Mouse (Mus musculus) forebrain, embryonic 15.5 days (tissue): Measurements from ENCODE around the gene Myrf. TPM values are rescaled to one million over a fixed set of nuclear protein-coding genes. Genes with fewer than 3 reads are reported as not detected.

Experiments used
- ATAC-seq: fragments of 200-750 bp; cut with Nextera tagmentation; replicated peaks from 2 replicates; pipeline ENCODE4 v1.8.0; 2017; ENCODE audit warnings: mild to moderate bottlenecking, moderate TSS enrichment, moderate library complexity
- H3K27ac ChIP-seq: fragments of 300-500 bp; sonication (generic); replicated peaks from 2 replicates; pipeline ENCODE4 v1.5.1; 2015; ENCODE audit warnings: mild to moderate bottlenecking, inconsistent platforms
- H3K27me3 ChIP-seq: fragments of 300-500 bp; sonication (generic); 2 replicates; pipeline ENCODE4 v1.6.1; 2015; ENCODE audit warnings: inconsistent platforms
- H3K36me3 ChIP-seq: fragments of 300-500 bp; sonication (generic); 2 replicates; pipeline ENCODE4 v1.6.1; 2015; ENCODE audit warnings: mild to moderate bottlenecking, inconsistent platforms
- H3K4me1 ChIP-seq: fragments of 300-500 bp; sonication (generic); 2 replicates; pipeline ENCODE4 v1.6.1; 2015; ENCODE audit warnings: inconsistent platforms
- H3K4me2 ChIP-seq: fragments of 300-500 bp; sonication (generic); replicated peaks from 2 replicates; pipeline ENCODE4 v1.6.1; 2015; ENCODE audit warnings: mild to moderate bottlenecking, inconsistent platforms
- H3K4me3 ChIP-seq: fragments of 300-500 bp; sonication (generic); 2 replicates; pipeline ENCODE4 v1.5.1; 2015; ENCODE audit warnings: mild to moderate bottlenecking, inconsistent platforms
- H3K9ac ChIP-seq: fragments of 300-500 bp; sonication (generic); replicated peaks from 2 replicates; pipeline ENCODE4 v1.6.1; 2015; ENCODE audit warnings: mild to moderate bottlenecking, inconsistent platforms
- H3K9me3 ChIP-seq: fragments of 300-500 bp; sonication (generic); 2 replicates; pipeline ENCODE4 v1.6.1; 2016; ENCODE audit warnings: inconsistent platforms
- WGBS: fragments of 180-500 bp; shearing (Covaris S2); methylation state at CpG from one replicate; pipeline ENCODE4 v1.1.7; 2015; ENCODE audit warnings: mixed read lengths; 5-methylcytosine and 5-hydroxymethylcytosine counted together
- polyA plus RNA-seq: library from polyadenylated mRNA; unstranded; fragments of >200 nt; fragmentation: Nextera tagmentation; extraction: Ambion mirVana; gene quantifications from 2 replicates; pipeline ENCODE4 v1.2.1, GENCODE M21; 2015

The Myrf gene
- 0.18 and 0.26 TPM in 2 replicates for polyA plus RNA-seq

- H3K4me2 ChIP-seq = peak within 1 kb of the TSS; percentile 58
- peak; percentile 77 for ATAC-seq
- peaks cover 17% of the 10 kb centered on the region for H3K27me3 ChIP-seq
- 8% methylated on average over 43 of the region's 43 CpGs for WGBS
- H3K9ac ChIP-seq = peak within 1 kb of the TSS; percentile 36
- H3K9me3 ChIP-seq = no peaks in the 10 kb centered on the region
- H3K4me1 ChIP-seq = peaks cover 9% of the 10 kb centered on the region; the same call in 1 of the 2 replicates
- H3K4me3 ChIP-seq = peak within 1 kb of the TSS; percentile 40
- H3K36me3 ChIP-seq = no peaks in the 10 kb centered on the region
- H3K27ac ChIP-seq = no peak within 1 kb of the TSS
Observed at GRCm38 (mm10) chr19:10240654-10241305, at the start of gene Myrf. Gene Myrf (minus strand): TSS chr19:10240748.

GRCm38 (mm10) chr19:10289609-10290150 is 49.1 kb upstream of the Myrf start:
- H3K27ac ChIP-seq = no peak overlapping the region
- ATAC-seq = no peak
- no peak overlapping the region for H3K4me2 ChIP-seq
- H3K27me3 ChIP-seq = no peaks in the 10 kb centered on the region
- H3K9ac ChIP-seq = no peak overlapping the region
- 86% methylated on average over 4 of the region's 4 CpGs for WGBS
- peaks cover 12% of the 10 kb centered on the region for H3K4me1 ChIP-seq
- H3K9me3 ChIP-seq = no peaks in the 10 kb centered on the region
- no peaks in the 10 kb centered on the region for H3K36me3 ChIP-seq
- no peak overlapping the region for H3K4me3 ChIP-seq

GRCm38 (mm10) chr19:10288125-10289040 is 47.8 kb upstream of the Myrf start:
- ATAC-seq = no peak
- H3K4me1 ChIP-seq = peaks cover 6% of the 10 kb centered on the region; the same call in 1 of the 2 replicates
- no peaks in the 10 kb centered on the region for H3K9me3 ChIP-seq
- H3K4me2 ChIP-seq = no peak overlapping the region
- H3K27me3 ChIP-seq = no peaks in the 10 kb centered on the region
- no peak overlapping the region for H3K4me3 ChIP-seq
- H3K27ac ChIP-seq = no peak overlapping the region
- H3K36me3 ChIP-seq = no peaks in the 10 kb centered on the region
- WGBS = 82% methylated on average over 8 of the region's 8 CpGs
- no peak overlapping the region for H3K9ac ChIP-seq

GRCm38 (mm10) chr19:10286458-10286872 is 45.9 kb upstream of the Myrf start:
- WGBS = 83% methylated on average over 10 of the region's 10 CpGs
- Histone ChIP-seq H3K27me3 (no peaks in the 10 kb centered on the region), H3K36me3 (no peaks in the 10 kb centered on the region), H3K27ac (no peak overlapping the region), H3K4me3 (no peak overlapping the region), H3K4me2 (no peak overlapping the region), H3K9me3 (no peaks in the 10 kb centered on the region), H3K4me1 (peaks cover 6% of the 10 kb centered on the region; the same call in 1 of the 2 replicates), H3K9ac (no peak overlapping the region)
- no peak for ATAC-seq

GRCm38 (mm10) chr19:10280771-10281540 is 40.4 kb upstream of the Myrf start:
- no peak overlapping the region for H3K4me2 ChIP-seq
- no peaks in the 10 kb centered on the region for H3K9me3 ChIP-seq
- no peak overlapping the region for H3K4me3 ChIP-seq
- H3K4me1 ChIP-seq = peaks cover 33% of the 10 kb centered on the region
- H3K27ac ChIP-seq = no peak overlapping the region
- no peak for ATAC-seq
- no peak overlapping the region for H3K9ac ChIP-seq
- 77% methylated on average over 14 of the region's 14 CpGs for WGBS
- no peaks in the 10 kb centered on the region for H3K27me3 ChIP-seq
- no peaks in the 10 kb centered on the region for H3K36me3 ChIP-seq

GRCm38 (mm10) chr19:10279668-10280067 is 39.1 kb upstream of the Myrf start:
- 90% methylated on average over 9 of the region's 9 CpGs for WGBS

GRCm38 (mm10) chr19:10278669-10279324 is 38.2 kb upstream of the Myrf start:
- H3K4me2 ChIP-seq = no peak overlapping the region
- peak; percentile 62 for ATAC-seq
- 19% methylated on average over 6 of the region's 6 CpGs for WGBS
- H3K36me3 ChIP-seq = no peaks in the 10 kb centered on the region
- H3K9ac ChIP-seq = no peak overlapping the region
- no peaks in the 10 kb centered on the region for H3K9me3 ChIP-seq
- H3K4me3 ChIP-seq = no peak overlapping the region
- peaks cover 38% of the 10 kb centered on the region for H3K4me1 ChIP-seq
- H3K27me3 ChIP-seq = no peaks in the 10 kb centered on the region
- H3K27ac ChIP-seq = no peak overlapping the region

More at GRCm38 (mm10) chr19:10279668-10280067, 39.1 kb upstream of the Myrf start:
- Histone ChIP-seq H3K4me2 (no peak overlapping the region), H3K27me3 (no peaks in the 10 kb centered on the region), H3K4me1 (peaks cover 36% of the 10 kb centered on the region), H3K27ac (no peak overlapping the region), H3K4me3 (no peak overlapping the region), H3K9ac (no peak overlapping the region), H3K9me3 (no peaks in the 10 kb centered on the region), H3K36me3 (no peaks in the 10 kb centered on the region)
- no peak for ATAC-seq

GRCm38 (mm10) chr19:10277759-10278158 is 37.2 kb upstream of the Myrf start:
- 0 out of 2 replicates have a peak overlapping the region, but pooled peaks have one; percentile 6 for H3K4me2 ChIP-seq
- H3K36me3 ChIP-seq = no peaks in the 10 kb centered on the region
- ATAC-seq = no peak; the same call in 1 of the 2 replicates
- H3K4me1 ChIP-seq = peaks cover 46% of the 10 kb centered on the region
- H3K9ac ChIP-seq = 0 out of 2 replicates have a peak overlapping the region, but pooled peaks have one; percentile 7
- H3K4me3 ChIP-seq = no peak overlapping the region
- H3K27me3 ChIP-seq = no peaks in the 10 kb centered on the region
- WGBS = 18% methylated on average over 5 of the region's 5 CpGs
- peak overlapping the region; percentile 58 for H3K27ac ChIP-seq
- no peaks in the 10 kb centered on the region for H3K9me3 ChIP-seq

GRCm38 (mm10) chr19:10277331-10277730 is 36.8 kb upstream of the Myrf start:
- Histone ChIP-seq H3K4me1 (peaks cover 50% of the 10 kb centered on the region), H3K9ac (peak overlapping the region; percentile 7; the same call in 1 of the 2 replicates), H3K4me2 (peak overlapping the region; percentile 6; the same call in 1 of the 2 replicates), H3K27me3 (no peaks in the 10 kb centered on the region), H3K9me3 (no peaks in the 10 kb centered on the region), H3K36me3 (no peaks in the 10 kb centered on the region), H3K4me3 (no peak overlapping the region), H3K27ac (peak overlapping the region; percentile 58)
- 2% methylated on average over 17 of the region's 17 CpGs for WGBS
- ATAC-seq = peak; percentile 52

GRCm38 (mm10) chr19:10276483-10277144 is 36.1 kb upstream of the Myrf start:
- Histone ChIP-seq H3K4me1 (peaks cover 51% of the 10 kb centered on the region), H3K9ac (no peak overlapping the region; the same call in 1 of the 2 replicates)

More at GRCm38 (mm10) chr19:10276483-10277144, 36.1 kb upstream of the Myrf start:
- Histone ChIP-seq H3K27ac (peak overlapping the region; percentile 58; the same call in 1 of the 2 replicates), H3K4me3 (no peak overlapping the region), H3K27me3 (no peaks in the 10 kb centered on the region), H3K9me3 (no peaks in the 10 kb centered on the region), H3K36me3 (no peaks in the 10 kb centered on the region), H3K4me2 (no peak overlapping the region)
- 0 out of 2 replicates have a peak, but pooled peaks have one; percentile 7 for ATAC-seq
- 55% methylated on average over 12 of the region's 12 CpGs for WGBS
